Mouse (Mus musculus): Measurements from ENCODE around the gene Ccdc102a.

- TF ChIP-seq CTCF (IDR thresholded peaks at IDR 0.05) (no peak), POLR2A (IDR thresholded peaks at IDR 0.05; ENCODE audit: insufficient read depth, low read depth, low read length) (no peak)
These were observed 38.2 kb upstream of the Ccdc102a start for GRCm38 (mm10) chr8:94956078-94956574.
